ENCODE assay signal across 28 mouse cellular contexts in genomic region chr8:79094422-79094821, GRCm38 (mm10).
A peak's percentile ranks its signal among the peaks of the same experiment; 100 is the strongest.
DNase-seq lines count a peak whose midpoint lies in the region; ATAC-seq and TF ChIP-seq lines count a peak whose summit lies in the region.
"Had no signal": no experiment of that assay in that cellular context is flagged by ENCODE, and none has a peak within 500 bp of the region (broad histone marks: within the 10 kb centered on the region; RNA-seq: fewer than 3 reads in every experiment).

No protein-coding gene starts in this region.

- no peak for ATAC-seq in heart, embryonic 12.5 days (ENCODE audit: insufficient number of reproducible peaks, low FRiP score)
- 0 out of 2 replicates have a peak, but pooled peaks have one; percentile 28 for ATAC-seq in lung, embryonic 14.5 days (ENCODE audit: insufficient read depth)
- ATAC-seq in lung, postnatal 0 days, result peak; percentile 93
- ATAC-seq: CD4-positive, CD25-positive, alpha-beta regulatory T cell, adult 4 months; forebrain, embryonic 14.5 days had no signal

- H3K27me3 ChIP-seq in heart, embryonic 12.5 days (replicated peaks), result no peaks in the 10 kb centered on the region
- H3K27me3 ChIP-seq in lung, embryonic 14.5 days (ENCODE audit: insufficient read depth, low read length), result no peaks in the 10 kb centered on the region
- no peaks in the 10 kb centered on the region for H3K27me3 ChIP-seq in lung, postnatal 0 days (replicated peaks; ENCODE audit: insufficient read depth, low read length)
- H3K27me3 ChIP-seq: CH12.LX; embryonic facial prominence, embryonic 13.5 days; embryonic facial prominence, embryonic 15.5 days; forebrain, embryonic 12.5 days had no signal

- 88% methylated on average over 4 of the region's 4 CpGs for WGBS in heart, embryonic 12.5 days
- 66% methylated on average over 4 of the region's 4 CpGs for WGBS in lung, embryonic 14.5 days
- 68% methylated on average over 4 of the region's 4 CpGs for WGBS in lung, postnatal 0 days

- H3K4me3 ChIP-seq in heart, embryonic 12.5 days, result no peak overlapping the region
- no peak overlapping the region for H3K4me3 ChIP-seq in lung, embryonic 14.5 days (ENCODE audit: low read depth, low read length)
- no peak overlapping the region for H3K4me3 ChIP-seq in lung, postnatal 0 days (ENCODE audit: low read depth, low read length)
- H3K4me3 ChIP-seq: embryonic facial prominence, embryonic 13.5 days; embryonic facial prominence, embryonic 15.5 days; erythroblast, embryonic 14.5 days; forebrain, embryonic 10.5 days; forebrain, embryonic 12.5 days had no signal

- H3K9me3 ChIP-seq in heart, embryonic 12.5 days (replicated peaks), result no peaks in the 10 kb centered on the region
- no peaks in the 10 kb centered on the region for H3K9me3 ChIP-seq in lung, embryonic 14.5 days (ENCODE audit: low read depth, low read length)
- no peaks in the 10 kb centered on the region for H3K9me3 ChIP-seq in lung, postnatal 0 days (ENCODE audit: low read length)
- H3K9me3 ChIP-seq: embryonic facial prominence, embryonic 13.5 days; embryonic facial prominence, embryonic 15.5 days; forebrain, embryonic 10.5 days; forebrain, embryonic 12.5 days; G1E had no signal

- peak; percentile 98 for TF ChIP-seq EP300 in lung, postnatal 0 days (IDR thresholded peaks at IDR 0.05)

- no peak overlapping the region for H3K9ac ChIP-seq in heart, embryonic 12.5 days
- no peak overlapping the region for H3K9ac ChIP-seq in lung, embryonic 14.5 days
- no peak overlapping the region for H3K9ac ChIP-seq in lung, postnatal 0 days (replicated peaks; ENCODE audit: low read depth)
- H3K9ac ChIP-seq: embryonic facial prominence, embryonic 13.5 days; embryonic facial prominence, embryonic 15.5 days; forebrain, embryonic 12.5 days had no signal

- peaks cover 34% of the 10 kb centered on the region for H3K36me3 ChIP-seq in heart, embryonic 12.5 days
- H3K36me3 ChIP-seq in lung, embryonic 14.5 days (ENCODE audit: insufficient read depth), result 0 out of 2 replicates have a peak, but pooled peaks cover 16% of the 10 kb centered on the region
- no peaks in the 10 kb centered on the region for H3K36me3 ChIP-seq in lung, postnatal 0 days (ENCODE audit: insufficient read depth, low read length)

- H3K4me1 ChIP-seq in heart, embryonic 12.5 days (replicated peaks), result peaks cover 36% of the 10 kb centered on the region
- H3K4me1 ChIP-seq in lung, embryonic 14.5 days (ENCODE audit: insufficient read depth), result no peaks in the 10 kb centered on the region
- H3K4me1 ChIP-seq in lung, postnatal 0 days (ENCODE audit: insufficient read depth, low read depth, low read length), result no peaks in the 10 kb centered on the region
- H3K4me1 ChIP-seq: embryonic facial prominence, embryonic 15.5 days; forebrain, embryonic 10.5 days had no signal

- no peak overlapping the region for H3K4me2 ChIP-seq in heart, embryonic 12.5 days
- no peak overlapping the region for H3K4me2 ChIP-seq in lung, embryonic 14.5 days
- no peak overlapping the region for H3K4me2 ChIP-seq in lung, postnatal 0 days (replicated peaks; ENCODE audit: low read depth, low read length)
- H3K4me2 ChIP-seq: embryonic facial prominence, embryonic 13.5 days; embryonic facial prominence, embryonic 15.5 days; forebrain, embryonic 12.5 days had no signal

- H3K27ac ChIP-seq in heart, embryonic 12.5 days (ENCODE audit: poor library complexity, severe bottlenecking), result no peak overlapping the region
- H3K27ac ChIP-seq in lung, embryonic 14.5 days (ENCODE audit: low read depth), result no peak overlapping the region
- 0 out of 2 replicates have a peak overlapping the region, but pooled peaks have one; percentile 14 for H3K27ac ChIP-seq in lung, postnatal 0 days (ENCODE audit: low read length)
- H3K27ac ChIP-seq: embryonic facial prominence, embryonic 13.5 days; embryonic facial prominence, embryonic 15.5 days; forebrain, embryonic 10.5 days; forebrain, embryonic 12.5 days had no signal

- peak; percentile 11 for DNase-seq in heart, adult 11 months
- DNase-seq in lung, embryonic 14.5 days, result no peak
- DNase-seq in lung, adult 18-20 months, result no peak
- DNase-seq in lung, postnatal 0 days (ENCODE audit: low spot score), result peak; percentile 80
- DNase-seq in lung, postnatal 14 days, result no peak
- DNase-seq in lung, postnatal 36 days, result peak; percentile 46
- no peak for DNase-seq in lung, postnatal 10 days
- DNase-seq: adrenal gland, adult 2 months; adrenal gland, postnatal 10 days; adrenal gland, postnatal 25 days; B cell, adult 2 months; cerebellum, adult 11 months; cerebellum, adult 18-20 months; cerebellum, adult 8-10 months; cerebellum, adult 9-11 months; cerebellum, postnatal 14 days; cerebellum, postnatal 36 days; embryo, embryonic 11 days had no signal

- no peak for TF ChIP-seq CTCF in lung, embryonic 14.5 days (IDR thresholded peaks at IDR 0.05; ENCODE audit: low read depth)
- TF ChIP-seq CTCF in lung, postnatal 0 days (IDR thresholded peaks at IDR 0.05), result no peak

Comparison
In these comparisons a context has a peak if more than half of its experiments do, and no peak if none do; other contexts are left out.
1. DNase-seq: peak in heart, adult 11 months (single experiment), lung, postnatal 0 days (single experiment) and lung, postnatal 36 days (single experiment); none in lung, embryonic 14.5 days (single experiment), lung, adult 18-20 months (0 of 2), lung, postnatal 14 days (single experiment) and lung, postnatal 10 days (single experiment).